Mouse (Mus musculus) midbrain, embryonic 15.5 days (tissue): ENCODE data around the gene Gm49510. TPM values are rescaled to one million over a fixed set of nuclear protein-coding genes. Genes with fewer than 3 reads are reported as not detected.
A peak's percentile ranks its signal among the peaks of the same experiment; 100 is the strongest.

Source experiments
- ATAC-seq: fragments of 200-750 bp; cut with Nextera tagmentation; replicated peaks from 2 replicates; pipeline ENCODE4 v1.8.0; 2017; ENCODE audit warnings: moderate TSS enrichment
- H3K27ac ChIP-seq: fragments of 300-500 bp; sonication (generic); 2 replicates; pipeline ENCODE4 v1.5.1; 2015; ENCODE audit warnings: mild to moderate bottlenecking, inconsistent platforms
- H3K27me3 ChIP-seq: fragments of 300-500 bp; sonication (generic); replicated peaks from 2 replicates; pipeline ENCODE4 v1.6.1; 2015; ENCODE audit warnings: inconsistent platforms
- H3K36me3 ChIP-seq: fragments of 300-500 bp; sonication (generic); replicated peaks from 2 replicates; pipeline ENCODE4 v1.6.1; 2015; ENCODE audit warnings: inconsistent platforms
- H3K4me1 ChIP-seq: fragments of 300-500 bp; sonication (generic); 2 replicates; pipeline ENCODE4 v1.6.1; 2015; ENCODE audit warnings: inconsistent platforms
- H3K4me2 ChIP-seq: fragments of 300-500 bp; sonication (generic); 2 replicates; pipeline ENCODE4 v1.6.1; 2015; ENCODE audit warnings: inconsistent platforms, mild to moderate bottlenecking, moderate library complexity
- H3K4me3 ChIP-seq: fragments of 300-500 bp; sonication (generic); 2 replicates; pipeline ENCODE4 v1.5.1; 2015; ENCODE audit warnings: mild to moderate bottlenecking, inconsistent platforms
- H3K9ac ChIP-seq: fragments of 300-500 bp; sonication (generic); 2 replicates; pipeline ENCODE4 v1.6.1; 2015; ENCODE audit warnings: mild to moderate bottlenecking, inconsistent platforms
- H3K9me3 ChIP-seq: fragments of 300-500 bp; sonication (generic); 2 replicates; pipeline ENCODE4 v1.6.1; 2016; ENCODE audit warnings: inconsistent platforms
- WGBS: fragments of 180-500 bp; shearing (Covaris S2); methylation state at CpG from one replicate; pipeline ENCODE4 v1.1.7; 2015; ENCODE audit warnings: mixed read lengths; 5-methylcytosine and 5-hydroxymethylcytosine counted together
- polyA plus RNA-seq: library from polyadenylated mRNA; unstranded; fragments of >200 nt; fragmentation: Nextera tagmentation; extraction: Ambion mirVana; gene quantifications from 2 replicates; pipeline ENCODE4 v1.2.1, GENCODE M21; 2015

Gene Gm49510
- polyA plus RNA-seq, 1 experiment from 2014 or later: not detected

GRCm38 (mm10) chr15:78936403-78936802 lies 36.9 kb downstream of the Gm49510 start:
- ATAC-seq: no peak
- Histone ChIP-seq H3K9ac (no peak overlapping the region), H3K4me3 (no peak overlapping the region), H3K4me2 (peak overlapping the region; percentile 65; the same call in 1 of the 2 replicates), H3K36me3 (peaks cover 28% of the 10 kb centered on the region), H3K27ac (no peak overlapping the region), H3K4me1 (peaks cover 17% of the 10 kb centered on the region), H3K27me3 (no peaks in the 10 kb centered on the region), H3K9me3 (no peaks in the 10 kb centered on the region)
- WGBS: 92% methylated on average over 12 of the region's 12 CpGs

- H3K4me3 ChIP-seq: no peak overlapping the region
- H3K9ac ChIP-seq: no peak overlapping the region
- ATAC-seq: no peak
- WGBS: 77% methylated on average over 10 of the region's 10 CpGs
- peaks cover 17% of the 10 kb centered on the region for H3K4me1 ChIP-seq
- H3K9me3 ChIP-seq: no peaks in the 10 kb centered on the region
- H3K4me2 ChIP-seq: no peak overlapping the region
- H3K27ac ChIP-seq: no peak overlapping the region
- no peaks in the 10 kb centered on the region for H3K27me3 ChIP-seq
- H3K36me3 ChIP-seq: peaks cover 30% of the 10 kb centered on the region
Observed at GRCm38 (mm10) chr15:78937311-78937710, 37.8 kb downstream of the Gm49510 start.

GRCm38 (mm10) chr15:78937963-78938362 lies 38.5 kb downstream of the Gm49510 start:
- ATAC-seq: no peak
- no peak overlapping the region for H3K9ac ChIP-seq
- H3K4me2 ChIP-seq: no peak overlapping the region
- peaks cover 23% of the 10 kb centered on the region for H3K4me1 ChIP-seq
- H3K9me3 ChIP-seq: no peaks in the 10 kb centered on the region
- H3K36me3 ChIP-seq: peaks cover 30% of the 10 kb centered on the region
- H3K27me3 ChIP-seq: no peaks in the 10 kb centered on the region
- no peak overlapping the region for H3K27ac ChIP-seq
- WGBS: 69% methylated on average over 2 of the region's 2 CpGs
- H3K4me3 ChIP-seq: no peak overlapping the region

- Histone ChIP-seq H3K27me3 (no peaks in the 10 kb centered on the region), H3K27ac (no peak overlapping the region), H3K4me1 (peaks cover 18% of the 10 kb centered on the region), H3K36me3 (peaks cover 30% of the 10 kb centered on the region), H3K4me2 (no peak overlapping the region), H3K4me3 (no peak overlapping the region), H3K9me3 (no peaks in the 10 kb centered on the region), H3K9ac (no peak overlapping the region)
- 94% methylated on average over 13 of the region's 13 CpGs for WGBS
- ATAC-seq: no peak
Observed at GRCm38 (mm10) chr15:78940325-78940724, 40.9 kb downstream of the Gm49510 start.

- peak; percentile 31; the same call in 1 of the 2 replicates for ATAC-seq
- Histone ChIP-seq H3K9ac (peak overlapping the region; percentile 45), H3K4me3 (peak overlapping the region; percentile 29)
Observed at GRCm38 (mm10) chr15:78942663-78943062, 43.2 kb downstream of the Gm49510 start.

GRCm38 (mm10) chr15:78946232-78946631 lies 46.8 kb downstream of the Gm49510 start:
- WGBS: 71% methylated on average over 7 of the region's 7 CpGs
- Histone ChIP-seq H3K36me3 (0 out of 2 replicates have a peak, but pooled peaks cover 3% of the 10 kb centered on the region), H3K27me3 (no peaks in the 10 kb centered on the region; the same call in 1 of the 2 replicates), H3K4me3 (no peak overlapping the region), H3K9me3 (no peaks in the 10 kb centered on the region), H3K9ac (no peak overlapping the region), H3K27ac (no peak overlapping the region), H3K4me1 (peaks cover 30% of the 10 kb centered on the region), H3K4me2 (no peak overlapping the region)
- ATAC-seq: no peak

More at GRCm38 (mm10) chr15:78942663-78943062, 43.2 kb downstream of the Gm49510 start:
- peaks cover 12% of the 10 kb centered on the region for H3K4me1 ChIP-seq
- WGBS: under 1% methylated on average over 9 of the region's 9 CpGs
- H3K9me3 ChIP-seq: no peaks in the 10 kb centered on the region
- H3K4me2 ChIP-seq: peak overlapping the region; percentile 48
- H3K27me3 ChIP-seq: no peaks in the 10 kb centered on the region; the same call in 1 of the 2 replicates
- peaks cover 27% of the 10 kb centered on the region for H3K36me3 ChIP-seq
- no peak overlapping the region for H3K27ac ChIP-seq

- Histone ChIP-seq H3K36me3 (no peaks in the 10 kb centered on the region), H3K9ac (peak within 1 kb of the TSS; percentile 72), H3K27me3 (no peaks in the 10 kb centered on the region; the same call in 1 of the 2 replicates), H3K4me1 (peaks cover 27% of the 10 kb centered on the region), H3K4me3 (peak within 1 kb of the TSS; percentile 63), H3K27ac (peak within 1 kb of the TSS; percentile 80), H3K9me3 (no peaks in the 10 kb centered on the region), H3K4me2 (peak within 1 kb of the TSS; percentile 56)
- peak; percentile 98 for ATAC-seq
- WGBS: under 1% methylated on average over 24 of the region's 24 CpGs
Observed at GRCm38 (mm10) chr15:78947657-78948056, 48.2 kb downstream of the Gm49510 start, which contains the start of gene Triobp. Triobp (plus strand) TSS chr15:78947724.

GRCm38 (mm10) chr15:78948152-78948725 lies 48.8 kb downstream of the Gm49510 start:
- H3K4me2 ChIP-seq: peak overlapping the region; percentile 56
- peak; percentile 55 for ATAC-seq
- H3K27ac ChIP-seq: peak overlapping the region; percentile 80
- 2% methylated on average over 11 of the region's 11 CpGs for WGBS
- peaks cover 24% of the 10 kb centered on the region for H3K4me1 ChIP-seq
- H3K9ac ChIP-seq: peak overlapping the region; percentile 72
- no peaks in the 10 kb centered on the region; the same call in 1 of the 2 replicates for H3K27me3 ChIP-seq
- H3K4me3 ChIP-seq: peak overlapping the region; percentile 63
- no peaks in the 10 kb centered on the region for H3K9me3 ChIP-seq
- no peaks in the 10 kb centered on the region; the same call in 1 of the 2 replicates for H3K36me3 ChIP-seq

- 94% methylated on average over 3 of the region's 3 CpGs for WGBS
- peak overlapping the region; percentile 72; the same call in 1 of the 2 replicates for H3K9ac ChIP-seq
Observed at GRCm38 (mm10) chr15:78948883-78949282, 49.4 kb downstream of the Gm49510 start.

GRCm38 (mm10) chr15:78955663-78956062 lies 56.2 kb downstream of the Gm49510 start:
- H3K4me2 ChIP-seq: no peak overlapping the region
- peaks cover 15% of the 10 kb centered on the region for H3K36me3 ChIP-seq
- WGBS: 79% methylated on average over 3 of the region's 3 CpGs
- ATAC-seq: no peak
- no peak overlapping the region for H3K9ac ChIP-seq
- 0 out of 2 replicates have a peak, but pooled peaks cover 3% of the 10 kb centered on the region for H3K4me1 ChIP-seq
- no peaks in the 10 kb centered on the region for H3K9me3 ChIP-seq
- no peaks in the 10 kb centered on the region for H3K27me3 ChIP-seq
- H3K27ac ChIP-seq: no peak overlapping the region
- H3K4me3 ChIP-seq: no peak overlapping the region

More at GRCm38 (mm10) chr15:78948883-78949282, 49.4 kb downstream of the Gm49510 start:
- peak overlapping the region; percentile 63 for H3K4me3 ChIP-seq
- peak overlapping the region; percentile 56 for H3K4me2 ChIP-seq
- no peak overlapping the region for H3K27ac ChIP-seq
- no peaks in the 10 kb centered on the region for H3K9me3 ChIP-seq
- no peaks in the 10 kb centered on the region; the same call in 1 of the 2 replicates for H3K27me3 ChIP-seq
- no peak for ATAC-seq
- no peaks in the 10 kb centered on the region; the same call in 1 of the 2 replicates for H3K36me3 ChIP-seq
- peaks cover 24% of the 10 kb centered on the region for H3K4me1 ChIP-seq

- Histone ChIP-seq H3K4me1 (no peaks in the 10 kb centered on the region), H3K27ac (no peak overlapping the region), H3K9ac (no peak overlapping the region), H3K4me3 (no peak overlapping the region), H3K36me3 (peaks cover 20% of the 10 kb centered on the region), H3K27me3 (no peaks in the 10 kb centered on the region), H3K9me3 (no peaks in the 10 kb centered on the region), H3K4me2 (no peak overlapping the region)
- WGBS: 89% methylated on average over 4 of the region's 4 CpGs
- ATAC-seq: no peak
Observed at GRCm38 (mm10) chr15:78956351-78956750, 56.9 kb downstream of the Gm49510 start.

- no peak for ATAC-seq
- no peak overlapping the region for H3K27ac ChIP-seq
- 85% methylated on average over 15 of the region's 15 CpGs for WGBS
- no peaks in the 10 kb centered on the region for H3K9me3 ChIP-seq
- no peaks in the 10 kb centered on the region for H3K27me3 ChIP-seq
- no peak overlapping the region for H3K4me3 ChIP-seq
- no peak overlapping the region for H3K9ac ChIP-seq
- H3K4me2 ChIP-seq: no peak overlapping the region
- no peaks in the 10 kb centered on the region for H3K4me1 ChIP-seq
- H3K36me3 ChIP-seq: peaks cover 24% of the 10 kb centered on the region
Observed at GRCm38 (mm10) chr15:78957021-78957420, 57.6 kb downstream of the Gm49510 start.

- WGBS: 92% methylated on average over 11 of the region's 11 CpGs
- Histone ChIP-seq H3K27me3 (no peaks in the 10 kb centered on the region), H3K4me2 (no peak overlapping the region), H3K4me3 (no peak overlapping the region), H3K9me3 (no peaks in the 10 kb centered on the region), H3K36me3 (peaks cover 24% of the 10 kb centered on the region), H3K9ac (no peak overlapping the region), H3K27ac (no peak overlapping the region), H3K4me1 (0 out of 2 replicates have a peak, but pooled peaks cover 3% of the 10 kb centered on the region)
- no peak for ATAC-seq
Observed at GRCm38 (mm10) chr15:78959537-78959936, 60.1 kb downstream of the Gm49510 start.
